In genomic region chr8:116740726-116741125, GRCm38 (mm10) we compare ENCODE assay signal across 17 mouse cellular contexts. TPM values are rescaled to one million over a fixed set of nuclear protein-coding genes. Genes with fewer than 3 reads are reported as not detected.
DNase-seq lines count a peak whose midpoint lies in the region.
"Had no signal": no experiment of that assay in that cellular context is flagged by ENCODE, and none has a peak within 500 bp of the region (broad histone marks: within the 10 kb centered on the region; RNA-seq: fewer than 3 reads in every experiment).

No protein-coding gene starts in this region.

- DNase-seq in heart, adult 11 months = peak; percentile 63
- DNase-seq in heart, adult 18-20 months = no peak
- peak; percentile 55 for DNase-seq in heart, embryonic 10.5 days (ENCODE audit: low spot score)
- no peak for DNase-seq in heart, adult 8-10 months (ENCODE audit: low spot score)
- DNase-seq: adrenal gland, adult 2 months; adrenal gland, adult 8-10 months; adrenal gland, postnatal 10 days; adrenal gland, postnatal 14 days; adrenal gland, postnatal 25 days; adrenal gland, postnatal 36 days; B cell, adult 2 months; cerebellum, adult 11 months; cerebellum, adult 11-12 months; cerebellum, adult 18-20 months had no signal

- H3K4me1 ChIP-seq in heart, embryonic 10.5 days = no peaks in the 10 kb centered on the region

- H3K4me3 ChIP-seq in heart, embryonic 10.5 days = no peak overlapping the region

- H3K27ac ChIP-seq in heart, embryonic 10.5 days = no peak overlapping the region

- 93% methylated on average over 1 of the region's 1 CpGs for WGBS in heart, embryonic 10.5 days

- H3K27me3 ChIP-seq in heart, embryonic 10.5 days (ENCODE audit: insufficient read depth, poor library complexity, severe bottlenecking) = no peaks in the 10 kb centered on the region; the same call in 1 of the 2 replicates
- H3K27me3 ChIP-seq: CH12.LX had no signal

- no peaks in the 10 kb centered on the region for H3K36me3 ChIP-seq in heart, embryonic 10.5 days
- H3K36me3 ChIP-seq: G1E had no signal

- peaks cover 6% of the 10 kb centered on the region; the same call in 1 of the 2 replicates for H3K9me3 ChIP-seq in heart, embryonic 10.5 days

RNA-seq across cellular contexts. Expression of gene Cdyl2, which starts 7.9 kb away (rescaled TPM):
- 1 to 10 TPM; 3.9 to 4.9 TPM for total RNA-seq in heart, adult 18-20 months (2021)
- polyA plus RNA-seq in heart, embryonic 10.5 days (2016; fragmentation: Nextera tagmentation; extraction: Ambion mirVana) = 4.5 and 5.1 TPM in 2 replicates
- 1 to 10 TPM; 3.4 to 4.4 (median 4.1) TPM for total RNA-seq in heart, adult 8-10 months (2022)
- total RNA-seq: G1E, MEL had no signal
- polyA plus RNA-seq: G1E had no signal

Comparison
In these comparisons a context has a peak if more than half of its experiments do, and no peak if none do; other contexts are left out.
1. DNase-seq: peak in heart, adult 11 months (single experiment) and heart, embryonic 10.5 days (single experiment); none in heart, adult 18-20 months (0 of 2) and heart, adult 8-10 months (single experiment).